Mouse (Mus musculus): ENCODE results near the gene Dync1li1.

DNA sequence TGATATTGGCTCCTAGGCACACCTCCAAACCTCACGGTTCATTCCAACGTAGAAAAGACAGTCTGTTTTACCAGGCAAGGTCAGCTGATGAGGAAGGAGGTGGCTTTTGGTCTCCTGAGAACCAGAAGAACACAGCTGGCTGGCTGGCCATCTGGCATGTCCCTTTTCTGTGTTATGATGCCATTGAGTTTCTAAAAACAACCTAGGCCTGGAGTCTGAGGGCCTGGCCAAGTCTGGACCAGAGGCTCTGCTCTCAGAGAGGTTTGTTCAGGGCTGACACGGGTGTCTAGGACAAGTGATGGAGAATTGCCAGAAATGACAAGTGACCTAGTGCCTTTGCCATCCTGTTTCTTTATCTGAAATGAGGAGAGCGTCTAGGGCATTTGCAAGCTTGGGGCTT lies 20.5 kb upstream of the Dync1li1 start:
- TF ChIP-seq POLR2A (IDR thresholded peaks at IDR 0.05; ENCODE audit: extremely low read depth, insufficient read depth, low read length) (no peak), CTCF (IDR thresholded peaks at IDR 0.05; ENCODE audit: extremely low read depth, insufficient read depth, low read length) (no peak)

Data from cortical plate, adult 2 months (tissue).